Mouse (Mus musculus): ENCODE measurements around the gene Zfp341.

Zfp341 gene

DNA sequence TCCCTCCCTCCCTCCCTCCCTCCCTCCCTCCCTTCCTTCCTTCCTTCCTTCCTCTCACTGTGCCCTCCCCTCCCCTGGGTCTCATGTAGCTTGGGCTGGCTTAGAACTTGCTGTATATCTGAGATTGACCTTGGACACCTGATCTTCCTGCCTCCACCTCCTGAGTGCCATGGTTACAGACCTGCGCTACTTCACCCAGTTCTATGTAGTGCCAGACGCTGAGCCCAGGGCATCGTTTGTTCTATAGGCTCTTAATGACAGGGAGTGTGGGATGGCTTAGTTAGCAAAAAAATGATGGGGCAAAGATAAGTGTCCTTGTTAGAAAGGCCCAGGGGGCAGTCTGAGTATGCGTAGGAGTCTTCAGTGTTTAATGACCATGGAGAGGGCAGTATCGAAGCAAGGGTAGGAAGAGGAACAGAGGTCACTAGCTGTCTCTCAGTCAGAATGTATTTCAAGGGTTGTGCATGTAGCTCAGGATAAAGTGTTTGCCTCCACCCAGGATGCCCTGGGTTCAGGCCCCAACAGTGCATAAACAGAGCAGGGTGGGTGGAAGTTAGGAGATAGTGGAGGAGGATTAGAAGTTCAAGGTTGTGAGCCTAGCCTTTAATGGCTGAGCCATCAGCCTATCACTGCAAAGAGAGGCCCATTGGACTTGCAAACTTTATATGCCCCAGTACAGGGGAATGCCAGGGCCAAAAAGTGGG, 20.1 kb downstream of the Zfp341 start:
- peak; percentile 69 for DNase-seq (ENCODE audit: extremely low read depth, low read depth, low spot score)

DNA sequence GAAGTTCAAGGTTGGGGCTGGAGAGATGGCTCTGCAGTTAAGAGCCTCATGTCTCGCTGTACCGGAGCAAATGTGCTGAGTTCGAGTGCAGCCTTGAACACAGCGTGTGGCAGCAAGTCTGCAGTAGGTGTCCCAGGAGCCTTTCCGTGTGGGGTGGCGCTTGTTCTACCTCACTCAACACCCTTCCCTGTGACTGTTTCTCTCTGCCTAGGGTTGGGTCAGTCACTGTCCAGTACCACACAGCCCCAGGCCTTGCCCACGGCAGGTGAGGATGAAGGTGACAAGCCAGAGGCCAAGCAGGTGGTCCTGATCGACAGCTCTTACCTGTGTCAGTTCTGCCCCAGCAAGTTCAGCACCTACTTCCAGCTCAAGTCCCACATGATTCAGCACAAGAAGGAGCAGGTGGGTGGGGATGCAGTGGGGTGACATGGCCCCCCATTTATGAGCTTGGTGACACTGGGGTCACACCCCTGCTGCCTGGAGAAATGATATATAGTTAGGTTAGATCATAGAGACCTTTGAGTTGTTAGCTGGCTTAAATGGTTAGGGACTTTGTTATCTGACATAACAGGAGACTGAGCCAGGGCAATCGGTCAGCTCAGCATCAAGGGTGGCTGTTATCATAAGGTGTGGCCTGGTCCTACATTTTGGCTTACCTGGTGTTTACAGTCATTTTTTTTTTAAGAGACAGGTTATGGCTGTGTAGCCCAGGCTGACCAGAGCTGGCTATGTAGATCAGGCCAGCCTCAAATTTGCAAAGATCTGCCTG, 21.0 kb downstream of the Zfp341 start:
- no peak for DNase-seq (ENCODE audit: extremely low read depth, low read depth, low spot score)

DNA sequence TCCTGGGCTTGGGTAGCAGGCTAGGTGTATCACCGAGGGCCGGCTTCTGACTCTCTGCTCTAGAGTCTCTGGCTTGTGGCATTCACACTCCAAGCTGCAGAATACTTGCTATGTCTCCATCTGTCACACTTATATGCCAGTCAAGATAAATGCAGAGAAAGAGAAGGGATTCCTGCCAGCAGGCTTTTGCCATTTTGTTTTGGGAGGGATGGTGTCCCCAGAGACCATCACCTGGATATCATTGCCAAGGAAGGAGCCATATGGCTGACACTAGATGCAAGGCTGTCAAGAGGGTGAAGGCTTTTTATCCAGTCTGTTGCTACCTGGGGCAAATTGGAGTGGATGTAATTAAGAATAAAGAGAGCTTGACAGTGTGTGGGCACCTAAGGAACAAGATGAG, 22.7 kb downstream of the Zfp341 start:
- DNase-seq (ENCODE audit: extremely low read depth, low read depth, low spot score) = no peak

DNA sequence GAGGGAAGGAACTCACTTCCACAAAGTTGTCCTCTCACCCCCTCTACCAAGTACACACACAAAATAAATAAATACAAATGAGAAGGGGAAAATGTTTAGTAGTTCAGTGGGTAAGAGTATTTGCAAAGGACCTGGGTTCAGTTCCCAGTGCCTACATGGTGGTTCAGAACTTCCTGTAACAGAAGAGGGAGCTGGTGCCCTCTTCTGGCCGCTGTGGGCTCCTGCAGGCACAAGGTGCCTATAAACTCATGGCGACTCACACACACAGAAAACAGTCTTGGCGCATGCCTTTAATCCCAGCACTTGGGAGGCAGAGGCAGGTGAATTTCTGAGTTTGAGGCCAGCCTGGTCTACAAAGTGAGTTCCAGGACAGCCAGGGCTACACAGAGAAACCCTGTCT, 25.4 kb downstream of the Zfp341 start:
- DNase-seq (ENCODE audit: extremely low read depth, low read depth, low spot score) = no peak

DNA sequence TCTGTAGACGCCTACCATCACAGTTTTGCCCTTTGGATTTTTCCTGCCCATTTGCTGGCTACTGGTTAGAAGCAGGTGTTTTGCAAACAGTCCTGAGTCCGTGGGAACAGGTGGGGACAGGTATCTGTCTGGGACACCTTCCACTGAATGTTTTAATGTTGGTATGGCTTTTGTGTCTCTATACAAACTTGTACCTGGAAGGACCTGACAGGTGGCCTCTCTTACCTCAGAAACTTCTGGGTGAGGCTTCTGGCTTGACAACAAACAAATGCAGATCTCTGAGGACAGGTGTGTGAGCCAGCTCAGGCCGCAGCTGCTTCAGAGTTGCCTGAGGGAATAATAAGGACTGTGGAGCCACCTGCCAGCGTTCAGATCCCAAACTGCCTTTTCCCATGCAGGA, 26.0 kb downstream of the Zfp341 start:
- peak; percentile 75 for DNase-seq (ENCODE audit: extremely low read depth, low read depth, low spot score)

DNA sequence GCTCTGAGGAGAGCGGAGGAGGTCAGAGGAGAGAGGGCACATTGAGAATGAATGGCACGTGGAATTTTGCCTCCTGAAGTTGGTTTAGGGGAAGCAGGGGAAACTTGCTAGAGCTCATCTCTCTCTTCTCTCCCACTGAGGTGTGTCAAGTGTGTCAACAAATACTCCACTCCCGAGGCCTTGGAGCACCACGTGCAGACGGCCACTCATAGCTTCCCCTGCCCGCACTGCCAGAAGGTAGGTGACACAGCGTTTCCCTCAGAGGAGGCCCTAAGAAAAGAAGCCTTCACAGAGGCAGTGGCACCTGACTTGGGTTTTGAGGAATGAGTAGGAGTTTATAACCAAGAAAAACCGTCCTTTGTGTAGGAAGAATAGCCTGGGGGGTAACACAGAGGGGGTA, 28.1 kb downstream of the Zfp341 start:
- DNase-seq (ENCODE audit: extremely low read depth, low read depth, low spot score) = no peak

DNA sequence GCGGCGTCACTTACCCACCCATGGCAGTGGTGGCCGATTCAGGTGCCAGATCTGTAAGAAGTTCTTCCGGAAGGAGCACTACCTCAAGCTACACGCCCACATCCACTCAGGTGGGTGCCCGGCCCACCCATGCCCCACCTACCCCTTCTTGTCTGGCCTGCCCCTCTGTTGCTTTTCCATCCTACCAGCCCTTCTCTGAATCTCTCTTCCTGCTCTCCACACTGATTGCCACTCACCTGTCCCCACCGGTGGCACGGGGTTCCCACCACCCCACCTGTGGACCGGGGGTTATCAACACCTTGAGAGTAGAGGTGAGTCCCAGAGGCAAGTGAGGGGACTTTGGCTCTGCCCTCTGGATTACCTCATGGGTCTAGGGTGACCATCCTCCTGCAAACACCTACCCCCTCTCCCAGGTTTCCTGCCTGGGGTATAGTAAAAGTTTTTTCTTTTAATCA, 28.9 kb downstream of the Zfp341 start:
- no peak for DNase-seq (ENCODE audit: extremely low read depth, low read depth, low spot score)

DNA sequence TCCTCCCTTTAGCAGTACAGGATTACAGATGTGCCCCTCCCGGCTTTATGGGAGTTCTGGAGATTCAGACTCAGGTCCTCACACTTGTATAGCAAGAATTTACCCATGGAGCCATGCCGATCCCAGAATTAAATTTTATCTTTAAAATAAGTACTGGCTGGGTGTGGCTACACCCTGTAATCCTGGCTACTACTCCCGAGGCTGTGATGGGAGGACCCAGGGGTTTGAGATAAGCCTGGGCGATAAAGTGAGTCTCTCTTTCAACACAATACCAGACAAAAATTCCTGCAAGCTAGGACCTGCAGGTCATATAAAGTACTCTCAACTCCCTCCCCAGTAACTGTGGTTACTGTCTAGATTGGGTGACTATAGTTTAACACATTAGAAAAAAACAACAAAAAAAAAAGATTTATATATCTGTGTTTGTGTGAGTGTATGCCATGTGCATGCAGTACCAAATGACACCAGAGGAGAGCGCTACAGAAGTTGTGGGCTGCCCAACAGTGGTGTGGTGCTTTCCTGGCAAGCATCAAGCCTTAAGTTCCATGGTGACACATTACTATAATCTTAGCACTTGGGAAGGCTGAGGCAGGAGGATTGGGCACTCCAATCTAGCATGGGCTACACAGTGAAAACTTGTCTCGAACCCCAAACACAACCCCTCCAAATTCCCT, 29.8 kb downstream of the Zfp341 start:
- DNase-seq (ENCODE audit: extremely low read depth, low read depth, low spot score) = no peak

DNA sequence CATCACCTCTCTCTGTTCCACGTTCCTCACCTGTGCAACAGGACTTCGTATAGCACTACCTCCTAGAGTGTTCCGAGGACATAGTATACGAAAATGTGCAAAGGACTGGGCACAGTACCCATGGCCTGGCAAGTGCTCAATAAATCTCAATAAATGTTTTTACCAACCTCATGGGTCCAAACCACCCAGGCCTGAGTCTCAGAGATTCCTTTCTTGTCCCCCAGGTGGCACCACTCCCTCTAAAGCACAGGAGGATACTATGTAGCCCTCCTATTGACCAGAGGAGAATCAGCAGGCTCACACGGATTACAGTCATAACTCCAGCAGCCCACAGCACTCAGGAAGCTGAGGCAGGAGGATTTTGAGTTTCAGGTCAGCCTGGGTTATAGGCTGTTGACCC, 33.5 kb downstream of the Zfp341 start:
- no peak for DNase-seq (ENCODE audit: extremely low read depth, low read depth, low spot score)

DNA sequence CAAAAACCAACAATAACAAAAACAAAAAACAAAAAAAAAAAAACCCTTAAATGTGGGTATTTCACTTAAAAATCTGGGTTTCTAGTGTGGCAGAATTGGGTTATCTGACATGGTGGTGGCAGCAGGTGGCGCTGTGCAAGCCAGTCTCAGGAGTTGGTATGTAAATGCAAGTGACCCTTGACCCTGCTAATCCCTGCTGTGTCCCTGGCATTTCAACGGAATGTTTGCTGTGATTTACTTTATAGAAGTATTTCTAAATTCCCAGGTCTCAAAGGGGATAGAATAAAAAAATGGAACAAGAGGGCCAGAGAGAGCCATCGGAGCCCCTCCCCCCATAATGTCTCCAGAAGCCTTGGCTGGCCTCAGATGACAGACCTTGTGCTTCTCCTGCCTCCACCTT, 35.0 kb downstream of the Zfp341 start:
- no peak for DNase-seq (ENCODE audit: extremely low read depth, low read depth, low spot score)

DNA sequence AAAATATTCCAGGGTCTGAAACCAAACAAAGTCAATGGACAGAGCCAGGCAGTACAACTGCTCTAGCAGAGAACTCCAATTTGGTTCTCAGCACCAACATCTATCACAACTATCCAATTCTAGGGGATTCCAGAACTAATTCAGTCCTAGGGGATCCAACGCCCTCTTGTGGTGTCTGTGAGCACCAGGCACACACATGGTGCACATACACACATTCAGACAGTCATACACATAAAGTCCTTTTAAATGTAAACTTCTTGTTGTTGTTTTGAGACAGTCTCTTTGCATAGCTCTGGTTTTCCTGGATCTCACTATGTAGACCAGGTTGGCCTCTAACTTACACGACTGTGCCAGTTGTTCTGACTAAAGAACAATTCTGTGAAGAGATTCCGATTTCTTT, 37.3 kb downstream of the Zfp341 start:
- DNase-seq (ENCODE audit: extremely low read depth, low read depth, low spot score) = no peak

DNA sequence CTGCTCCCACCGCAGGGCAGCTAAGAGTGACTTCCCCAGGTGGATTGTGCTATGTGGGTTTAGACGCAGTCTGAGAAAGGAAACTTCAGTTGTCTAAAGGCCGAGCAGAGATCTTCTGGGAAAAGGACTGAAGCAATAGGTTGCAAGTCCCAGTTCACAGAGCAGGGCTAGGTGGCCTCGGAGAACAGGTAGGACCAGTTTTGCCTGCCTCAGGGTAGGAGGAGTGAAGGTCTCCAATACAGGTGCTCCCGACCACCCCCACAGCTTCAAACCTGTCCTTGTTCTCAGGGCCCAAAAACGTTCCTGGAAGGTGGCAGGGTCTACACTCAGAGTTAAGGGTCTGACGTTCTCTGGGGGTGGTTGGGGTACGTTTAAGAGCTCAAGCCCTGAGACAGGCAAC, 38.3 kb downstream of the Zfp341 start, which contains the start of gene Chmp4b:
Gene Chmp4b (plus strand): TSS at position 343 of the 400 bp plus-strand sequence.
- DNase-seq (ENCODE audit: extremely low read depth, low read depth, low spot score) = peak; percentile 54

DNA sequence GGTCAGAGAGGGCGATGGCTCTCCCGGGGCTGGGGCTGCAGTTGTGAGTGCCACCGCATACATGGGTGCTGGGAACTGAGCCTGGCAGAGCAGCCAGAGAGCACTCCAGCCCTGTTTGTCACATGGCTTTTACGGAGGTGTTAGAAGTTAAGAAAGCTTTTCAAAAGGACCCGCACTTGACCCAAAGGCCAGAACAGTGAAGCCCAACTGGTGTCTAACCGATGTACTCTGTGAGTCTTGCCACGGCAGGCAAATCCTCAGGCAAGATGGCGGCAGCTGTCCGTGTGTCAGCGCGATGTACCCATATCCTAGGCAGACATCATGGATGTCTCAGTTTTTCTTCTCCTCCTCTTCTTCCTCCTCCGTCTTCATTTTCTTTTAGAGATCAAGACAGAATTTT, 41.9 kb downstream of the Zfp341 start:
- no peak for DNase-seq (ENCODE audit: extremely low read depth, low read depth, low spot score)

DNA sequence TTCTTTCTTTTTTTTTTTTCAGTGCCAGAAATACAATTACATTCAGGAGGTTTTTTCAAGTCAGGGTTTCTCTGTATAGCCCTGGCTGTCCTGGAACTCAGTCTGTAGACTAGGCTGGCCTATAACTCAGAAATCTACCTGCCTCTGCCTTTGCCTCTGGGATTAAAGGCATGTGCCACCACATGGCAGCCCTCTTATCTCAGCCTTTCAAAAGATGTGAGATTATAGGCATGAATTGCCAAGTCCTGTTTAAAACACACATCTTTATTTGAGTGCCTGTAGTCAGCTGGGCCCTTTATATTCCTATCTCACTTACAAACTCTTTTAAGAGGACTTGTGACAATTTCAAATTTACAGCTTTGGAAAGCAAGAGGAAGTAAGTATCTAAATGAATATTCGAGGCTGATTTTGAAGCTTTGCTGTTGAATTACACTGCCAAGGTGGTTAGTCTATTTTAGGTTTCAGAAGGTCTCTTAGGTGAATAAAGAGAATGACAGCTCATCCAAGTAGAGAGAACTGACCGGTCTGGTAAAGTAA, 42.8 kb downstream of the Zfp341 start:
- DNase-seq (ENCODE audit: extremely low read depth, low read depth, low spot score) = no peak

DNA sequence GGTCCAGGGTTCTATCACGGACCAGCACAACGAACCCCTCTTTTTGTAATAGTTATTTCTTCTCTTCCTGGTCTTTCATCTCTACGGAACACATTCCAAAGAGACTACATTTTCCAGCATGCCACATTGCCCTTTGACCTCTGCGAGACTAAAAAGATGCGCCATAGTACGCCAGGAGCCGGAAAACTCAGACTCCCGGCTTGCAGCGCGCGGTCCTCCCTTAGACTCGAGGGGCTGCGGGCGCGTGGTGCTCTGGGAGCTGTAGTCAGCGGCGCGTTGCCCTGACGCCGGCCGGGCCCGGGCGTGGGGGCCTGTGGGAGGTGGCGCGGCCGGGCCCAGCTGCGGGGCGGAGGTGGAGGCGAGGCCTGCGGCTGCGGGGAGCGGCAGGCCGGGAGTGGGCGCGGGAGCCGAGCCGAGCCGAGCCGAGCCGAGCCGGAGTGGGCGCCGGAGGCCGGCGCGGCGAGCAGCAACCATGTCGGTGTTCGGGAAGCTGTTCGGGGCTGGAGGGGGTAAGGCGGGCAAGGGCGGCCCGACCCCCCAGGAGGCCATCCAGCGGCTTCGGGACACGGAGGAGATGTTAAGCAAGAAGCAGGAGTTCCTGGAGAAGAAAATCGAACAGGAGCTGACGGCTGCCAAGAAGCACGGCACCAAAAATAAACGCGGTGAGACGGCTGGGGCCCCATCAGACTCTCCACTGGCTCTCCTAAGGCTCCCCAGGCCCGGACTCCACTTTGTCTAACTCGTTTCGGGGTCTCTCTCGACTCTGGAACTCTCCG, 43.8 kb downstream of the Zfp341 start:
- peak; percentile 82 for DNase-seq (ENCODE audit: extremely low read depth, low read depth, low spot score)

DNA sequence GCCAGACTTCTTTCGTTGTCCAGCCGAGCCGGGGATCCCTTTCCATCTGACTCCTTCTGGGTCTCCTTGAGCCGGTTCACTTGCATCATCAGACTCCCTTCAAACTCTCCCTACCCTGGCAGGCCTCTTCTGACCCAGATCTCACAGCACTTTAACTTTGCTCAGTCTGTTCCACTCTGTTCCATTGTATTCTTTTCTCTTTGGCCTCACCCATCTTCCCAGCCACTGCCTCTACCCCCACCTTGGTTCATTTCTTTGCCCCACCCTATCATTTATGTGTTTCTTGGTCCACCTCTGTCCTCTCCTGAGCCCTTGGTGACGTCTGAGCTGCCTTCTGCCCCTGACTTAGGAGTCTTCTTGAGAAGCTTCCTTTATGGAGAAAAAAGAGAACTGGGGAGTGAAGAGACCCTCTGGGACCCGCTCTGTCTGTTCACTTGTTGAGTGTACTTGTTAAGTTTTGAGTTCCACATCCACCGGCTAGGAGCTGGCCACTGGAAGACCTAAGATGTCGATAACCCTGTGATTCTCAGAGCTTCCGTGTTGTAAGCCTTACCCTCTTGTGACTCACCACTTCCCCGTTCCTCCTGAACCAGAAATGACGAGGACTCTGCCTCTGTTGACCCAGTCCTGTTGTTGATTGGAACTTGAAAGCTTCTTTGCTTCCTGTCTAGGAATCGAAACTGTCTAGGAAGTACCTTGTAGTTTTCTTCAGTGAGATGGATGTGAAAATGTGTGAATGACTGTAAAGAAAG, 44.6 kb downstream of the Zfp341 start:
- DNase-seq (ENCODE audit: extremely low read depth, low read depth, low spot score) = no peak

DNA sequence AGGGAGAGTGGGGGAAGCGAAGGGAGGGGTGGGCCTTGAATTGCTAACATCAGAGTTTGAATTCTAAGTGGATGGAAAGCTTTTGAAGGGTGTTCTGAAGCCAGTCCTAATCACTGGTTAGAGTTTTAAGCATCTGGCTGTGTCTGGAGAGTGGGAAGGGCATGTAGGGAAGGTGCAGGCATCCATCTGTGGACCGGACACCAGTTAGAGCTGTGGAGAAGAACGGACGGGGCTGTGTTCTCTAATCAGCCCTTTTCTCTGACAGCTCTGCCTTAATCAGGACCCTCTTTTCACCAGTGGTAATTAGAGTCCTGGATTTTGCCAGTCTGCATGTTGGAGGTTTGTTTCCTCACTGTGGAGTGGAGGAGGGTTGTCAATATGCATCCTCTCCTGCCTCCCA, 46.0 kb downstream of the Zfp341 start:
- no peak for DNase-seq (ENCODE audit: extremely low read depth, low read depth, low spot score)

DNA sequence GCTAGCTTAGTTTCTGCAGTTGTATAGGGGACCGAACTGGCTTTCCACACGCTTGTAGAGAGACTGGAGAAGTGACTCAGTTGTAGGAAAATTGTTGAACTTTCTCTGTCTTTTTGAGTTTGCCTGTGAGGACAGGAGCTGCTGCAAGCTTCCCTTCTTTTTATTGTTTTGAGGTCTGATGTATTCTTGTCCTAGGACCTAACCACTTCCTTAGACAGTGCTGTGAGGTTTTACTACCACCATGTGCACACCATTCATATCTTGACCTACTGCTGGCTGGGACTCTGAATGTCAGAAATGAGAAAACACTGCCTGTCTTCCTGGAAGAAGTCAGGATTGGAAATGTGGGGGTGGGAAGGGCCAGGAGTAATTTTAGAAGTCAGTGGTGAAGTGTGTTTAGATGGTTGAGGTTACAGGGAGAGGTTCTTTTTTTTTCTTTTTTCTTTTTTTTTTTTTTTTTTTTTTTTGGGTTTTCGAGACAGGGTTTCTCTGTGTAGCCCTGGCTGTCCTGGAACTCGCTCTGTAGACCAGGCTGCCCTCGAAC, 46.5 kb downstream of the Zfp341 start:
- no peak for DNase-seq (ENCODE audit: extremely low read depth, low read depth, low spot score)

DNA sequence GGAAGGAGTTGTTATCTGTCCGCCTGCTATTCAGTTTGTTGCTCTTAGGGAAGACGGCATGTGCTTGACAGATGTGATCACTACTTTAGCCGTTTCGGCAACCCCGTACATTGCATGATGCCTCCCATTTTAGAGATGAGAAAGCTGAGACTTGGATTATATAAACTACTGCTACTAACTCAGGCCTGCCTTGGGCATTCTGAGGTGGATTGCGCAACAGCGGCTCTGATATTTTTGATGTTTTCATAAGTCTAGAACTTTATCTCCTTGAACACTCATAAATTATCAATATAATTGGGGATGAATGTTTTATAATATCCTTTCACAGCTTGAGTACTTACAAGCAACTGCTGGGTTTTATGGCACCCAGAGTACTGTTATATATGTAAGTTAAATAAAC, 55.6 kb downstream of the Zfp341 start:
- no peak for DNase-seq (ENCODE audit: extremely low read depth, low read depth, low spot score)

DNA sequence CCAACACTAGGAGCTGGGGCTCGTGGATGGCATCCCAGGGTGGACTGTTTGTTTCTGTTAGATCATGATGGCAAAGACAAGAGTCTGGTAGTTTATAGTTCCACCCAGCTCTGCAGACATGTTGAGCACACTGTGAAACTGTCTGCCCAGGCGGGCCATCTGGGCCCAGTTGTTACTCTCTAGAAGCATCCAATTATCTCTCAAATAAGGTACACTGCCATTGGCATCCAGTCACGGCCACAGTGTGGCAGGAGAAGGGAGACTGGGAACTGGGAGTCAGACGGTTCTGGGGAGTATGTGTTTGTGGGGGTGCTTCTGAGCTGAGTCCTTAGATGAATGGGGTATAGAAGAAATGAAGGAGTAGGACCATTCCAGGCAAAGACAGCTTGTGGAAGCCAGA, 57.0 kb downstream of the Zfp341 start:
- no peak for DNase-seq (ENCODE audit: extremely low read depth, low read depth, low spot score)

All from fat pad, adult 2 months (tissue).